Mouse (Mus musculus): ENCODE results near the gene Atp6v0b. TPM values are rescaled to one million over a fixed set of nuclear protein-coding genes. Genes with fewer than 3 reads are reported as not detected.

Gene Atp6v0b
- polyA plus RNA-seq, 1 experiment = 296 TPM

- TF ChIP-seq USF1 (IDR thresholded peaks at IDR 0.05; ENCODE audit: low read depth) (no peak), CTCF (IDR thresholded peaks at IDR 0.05; ENCODE audit: control insufficient read depth, insufficient read depth, insufficient read length) (no peak), MYOD1 (IDR thresholded peaks at IDR 0.05; ENCODE audit: control insufficient read depth, insufficient read length, low read depth) (no peak), MAX (IDR thresholded peaks at IDR 0.05) (no peak), CEBPB (IDR thresholded peaks at IDR 0.05; ENCODE audit: low read depth) (no peak), MYOG (IDR thresholded peaks at IDR 0.05; ENCODE audit: control insufficient read depth, extremely low read depth, insufficient read length) (no peak), FOSL1 (IDR thresholded peaks at IDR 0.05; ENCODE audit: insufficient read depth, low read length, poor library complexity, severe bottlenecking) (no peak)
- no peak overlapping the region for H3ac ChIP-seq (ENCODE audit: control insufficient read depth, insufficient read length, low read depth)
- no peaks in the 10 kb centered on the region for H3K36me3 ChIP-seq (ENCODE audit: control insufficient read depth, insufficient read depth)
- H3K4me3 ChIP-seq (ENCODE audit: insufficient read depth, poor library complexity, severe bottlenecking) = no peak overlapping the region
- no peaks in the 10 kb centered on the region for H3K79me2 ChIP-seq (ENCODE audit: control insufficient read depth, insufficient read depth)
- H3K79me3 ChIP-seq (ENCODE audit: low read depth) = no peaks in the 10 kb centered on the region
- no peaks in the 10 kb centered on the region for H3K27me3 ChIP-seq (ENCODE audit: control insufficient read depth, insufficient read depth, insufficient read length)
Observed at GRCm38 (mm10) chr4:117850176-117850575, 37.0 kb downstream of the Atp6v0b start.

DNA sequence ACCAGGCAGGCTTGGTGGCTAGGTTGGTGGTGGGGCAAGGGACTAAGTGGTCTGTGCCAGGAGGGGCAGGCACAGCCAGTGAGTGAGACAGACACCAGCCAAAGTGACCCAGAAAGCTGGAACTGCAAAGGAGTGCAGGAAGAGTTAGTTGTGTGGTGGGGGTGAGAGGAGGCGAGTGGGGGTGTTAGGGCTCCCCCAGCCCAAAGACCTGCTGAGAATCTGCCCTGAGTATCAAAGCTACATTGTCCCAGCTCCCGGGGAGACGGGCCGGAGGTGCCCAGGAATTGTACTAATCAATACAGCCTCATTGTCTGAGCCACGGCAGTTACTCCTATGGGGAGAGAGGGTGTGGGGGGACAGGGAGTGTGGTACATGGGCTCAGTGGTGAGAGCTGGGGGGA lies 37.6 kb downstream of the Atp6v0b start:
- no peak overlapping the region for H3K4me3 ChIP-seq (ENCODE audit: insufficient read depth, poor library complexity, severe bottlenecking)
- TF ChIP-seq CEBPB (IDR thresholded peaks at IDR 0.05; ENCODE audit: low read depth) (no peak), USF1 (IDR thresholded peaks at IDR 0.05; ENCODE audit: low read depth) (no peak), MYOG (IDR thresholded peaks at IDR 0.05; ENCODE audit: control insufficient read depth, extremely low read depth, insufficient read length) (no peak), MYOD1 (IDR thresholded peaks at IDR 0.05; ENCODE audit: control insufficient read depth, insufficient read length, low read depth) (no peak), CTCF (IDR thresholded peaks at IDR 0.05; ENCODE audit: control insufficient read depth, insufficient read depth, insufficient read length) (no peak), MAX (IDR thresholded peaks at IDR 0.05) (no peak), FOSL1 (IDR thresholded peaks at IDR 0.05; ENCODE audit: insufficient read depth, low read length, poor library complexity, severe bottlenecking) (no peak)
- H3ac ChIP-seq (ENCODE audit: control insufficient read depth, insufficient read length, low read depth) = no peak overlapping the region
- no peaks in the 10 kb centered on the region for H3K79me2 ChIP-seq (ENCODE audit: control insufficient read depth, insufficient read depth)
- H3K79me3 ChIP-seq (ENCODE audit: low read depth) = no peaks in the 10 kb centered on the region
- no peaks in the 10 kb centered on the region for H3K27me3 ChIP-seq (ENCODE audit: control insufficient read depth, insufficient read depth, insufficient read length)
- no peaks in the 10 kb centered on the region for H3K36me3 ChIP-seq (ENCODE audit: control insufficient read depth, insufficient read depth)

GRCm38 (mm10) chr4:117849063-117849462 lies 38.1 kb downstream of the Atp6v0b start:
- Histone ChIP-seq H3K36me3 (ENCODE audit: control insufficient read depth, insufficient read depth) (no peaks in the 10 kb centered on the region), H3K79me2 (ENCODE audit: control insufficient read depth, insufficient read depth) (no peaks in the 10 kb centered on the region), H3K27me3 (ENCODE audit: control insufficient read depth, insufficient read depth, insufficient read length) (no peaks in the 10 kb centered on the region), H3ac (ENCODE audit: control insufficient read depth, insufficient read length, low read depth) (no peak overlapping the region), H3K4me3 (ENCODE audit: insufficient read depth, poor library complexity, severe bottlenecking) (no peak overlapping the region), H3K79me3 (ENCODE audit: low read depth) (no peaks in the 10 kb centered on the region)
- no peak for TF ChIP-seq MYOD1 (IDR thresholded peaks at IDR 0.05; ENCODE audit: control insufficient read depth, insufficient read length, low read depth)
- TF ChIP-seq MYOG (IDR thresholded peaks at IDR 0.05; ENCODE audit: control insufficient read depth, extremely low read depth, insufficient read length) = no peak
- TF ChIP-seq CTCF (IDR thresholded peaks at IDR 0.05; ENCODE audit: control insufficient read depth, insufficient read depth, insufficient read length) = no peak
- no peak for TF ChIP-seq MAX (IDR thresholded peaks at IDR 0.05)
- TF ChIP-seq USF1 (IDR thresholded peaks at IDR 0.05; ENCODE audit: low read depth) = no peak
- TF ChIP-seq CEBPB (IDR thresholded peaks at IDR 0.05; ENCODE audit: low read depth) = no peak
- TF ChIP-seq FOSL1 (IDR thresholded peaks at IDR 0.05; ENCODE audit: insufficient read depth, low read length, poor library complexity, severe bottlenecking) = no peak

DNA sequence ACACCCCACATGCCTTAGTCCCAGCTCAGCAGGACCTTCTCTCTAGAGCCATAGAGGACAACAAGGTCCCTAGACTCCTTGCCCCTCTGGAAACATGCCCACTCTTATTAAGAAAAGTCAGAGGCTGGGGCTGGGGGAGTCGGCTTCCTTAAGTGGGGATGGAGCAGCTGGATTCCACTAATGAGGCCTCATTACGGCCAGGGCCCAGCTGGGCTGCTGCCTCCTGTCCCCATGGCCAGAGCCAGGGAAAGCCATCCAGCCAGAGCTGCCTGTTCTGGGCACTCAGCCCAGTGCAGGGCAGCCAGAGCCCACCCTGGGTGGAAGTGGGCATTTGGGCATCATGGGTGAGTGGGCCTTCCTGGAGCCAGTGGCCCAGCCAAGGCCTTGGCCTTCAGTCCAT lies 40.1 kb downstream of the Atp6v0b start:
- Histone ChIP-seq H3K79me3 (ENCODE audit: low read depth) (no peaks in the 10 kb centered on the region), H3K4me3 (ENCODE audit: insufficient read depth, poor library complexity, severe bottlenecking) (no peak overlapping the region), H3K79me2 (ENCODE audit: control insufficient read depth, insufficient read depth) (no peaks in the 10 kb centered on the region), H3K36me3 (ENCODE audit: control insufficient read depth, insufficient read depth) (no peaks in the 10 kb centered on the region), H3K27me3 (ENCODE audit: control insufficient read depth, insufficient read depth, insufficient read length) (no peaks in the 10 kb centered on the region), H3ac (ENCODE audit: control insufficient read depth, insufficient read length, low read depth) (no peak overlapping the region)
- TF ChIP-seq CEBPB (IDR thresholded peaks at IDR 0.05; ENCODE audit: low read depth) (no peak), MAX (IDR thresholded peaks at IDR 0.05) (no peak), USF1 (IDR thresholded peaks at IDR 0.05; ENCODE audit: low read depth) (no peak), FOSL1 (IDR thresholded peaks at IDR 0.05; ENCODE audit: insufficient read depth, low read length, poor library complexity, severe bottlenecking) (no peak), MYOD1 (IDR thresholded peaks at IDR 0.05; ENCODE audit: control insufficient read depth, insufficient read length, low read depth) (no peak), CTCF (IDR thresholded peaks at IDR 0.05; ENCODE audit: control insufficient read depth, insufficient read depth, insufficient read length) (no peak), MYOG (IDR thresholded peaks at IDR 0.05; ENCODE audit: control insufficient read depth, extremely low read depth, insufficient read length) (no peak)

DNA sequence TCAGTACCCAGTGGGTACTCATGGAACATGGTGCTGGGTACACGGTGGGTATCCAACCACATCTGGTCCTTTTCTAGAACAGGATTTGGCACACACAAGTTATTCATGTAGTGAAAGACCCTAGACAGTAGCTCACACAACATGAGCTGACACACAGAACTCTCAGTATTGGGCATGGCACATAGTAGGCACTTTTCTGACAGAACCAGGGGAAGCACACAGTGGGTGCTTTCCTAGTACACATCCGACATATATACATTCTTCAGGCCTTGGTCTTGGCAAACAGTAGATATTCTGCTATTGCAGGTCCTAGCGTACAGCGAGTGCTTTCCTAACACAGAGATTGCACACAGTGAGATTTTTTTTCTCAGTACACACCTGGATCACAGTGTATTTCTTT lies 40.9 kb downstream of the Atp6v0b start:
- Histone ChIP-seq H3K79me2 (ENCODE audit: control insufficient read depth, insufficient read depth) (no peaks in the 10 kb centered on the region), H3K27me3 (ENCODE audit: control insufficient read depth, insufficient read depth, insufficient read length) (no peaks in the 10 kb centered on the region), H3K36me3 (ENCODE audit: control insufficient read depth, insufficient read depth) (no peaks in the 10 kb centered on the region), H3K79me3 (ENCODE audit: low read depth) (no peaks in the 10 kb centered on the region), H3ac (ENCODE audit: control insufficient read depth, insufficient read length, low read depth) (no peak overlapping the region), H3K4me3 (ENCODE audit: insufficient read depth, poor library complexity, severe bottlenecking) (no peak overlapping the region)
- no peak for TF ChIP-seq CEBPB (IDR thresholded peaks at IDR 0.05; ENCODE audit: low read depth)
- no peak for TF ChIP-seq CTCF (IDR thresholded peaks at IDR 0.05; ENCODE audit: control insufficient read depth, insufficient read depth, insufficient read length)
- no peak for TF ChIP-seq MAX (IDR thresholded peaks at IDR 0.05)
- TF ChIP-seq FOSL1 (IDR thresholded peaks at IDR 0.05; ENCODE audit: insufficient read depth, low read length, poor library complexity, severe bottlenecking) = no peak
- TF ChIP-seq MYOD1 (IDR thresholded peaks at IDR 0.05; ENCODE audit: control insufficient read depth, insufficient read length, low read depth) = no peak
- no peak for TF ChIP-seq MYOG (IDR thresholded peaks at IDR 0.05; ENCODE audit: control insufficient read depth, extremely low read depth, insufficient read length)
- TF ChIP-seq USF1 (IDR thresholded peaks at IDR 0.05; ENCODE audit: low read depth) = no peak

DNA sequence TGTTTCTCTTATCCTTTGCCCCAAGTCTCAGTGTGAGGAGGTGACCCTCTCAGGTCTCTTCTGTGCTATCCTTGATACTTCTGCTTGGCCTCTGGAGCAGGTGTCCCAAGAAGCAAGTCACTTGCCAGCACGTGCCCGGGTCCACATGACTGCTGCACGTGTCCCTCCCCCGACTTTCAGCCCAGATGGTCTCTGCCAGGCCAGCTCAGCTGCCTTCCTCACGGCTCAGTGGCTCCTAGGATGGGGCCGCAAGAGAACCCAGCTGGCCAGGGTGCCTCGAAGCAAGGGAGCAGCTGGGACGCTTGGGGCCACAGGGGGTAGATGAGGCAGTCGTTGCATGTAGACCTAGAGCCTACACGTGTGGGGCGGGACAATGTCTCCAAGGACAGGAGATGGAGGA lies 41.8 kb downstream of the Atp6v0b start:
- Histone ChIP-seq H3K79me3 (ENCODE audit: low read depth) (no peaks in the 10 kb centered on the region), H3K4me3 (ENCODE audit: insufficient read depth, poor library complexity, severe bottlenecking) (no peak overlapping the region), H3ac (ENCODE audit: control insufficient read depth, insufficient read length, low read depth) (no peak overlapping the region), H3K27me3 (ENCODE audit: control insufficient read depth, insufficient read depth, insufficient read length) (no peaks in the 10 kb centered on the region), H3K36me3 (ENCODE audit: control insufficient read depth, insufficient read depth) (no peaks in the 10 kb centered on the region), H3K79me2 (ENCODE audit: control insufficient read depth, insufficient read depth) (no peaks in the 10 kb centered on the region)
- TF ChIP-seq MAX (IDR thresholded peaks at IDR 0.05) = no peak
- no peak for TF ChIP-seq MYOD1 (IDR thresholded peaks at IDR 0.05; ENCODE audit: control insufficient read depth, insufficient read length, low read depth)
- no peak for TF ChIP-seq CEBPB (IDR thresholded peaks at IDR 0.05; ENCODE audit: low read depth)
- TF ChIP-seq MYOG (IDR thresholded peaks at IDR 0.05; ENCODE audit: control insufficient read depth, extremely low read depth, insufficient read length) = no peak
- TF ChIP-seq FOSL1 (IDR thresholded peaks at IDR 0.05; ENCODE audit: insufficient read depth, low read length, poor library complexity, severe bottlenecking) = no peak
